Mouse (Mus musculus) heart, embryonic 12.5 days (tissue): ENCODE data around the gene Keap1. TPM values are rescaled to one million over a fixed set of nuclear protein-coding genes. Genes with fewer than 3 reads are reported as not detected.
"Not testable (repeated sequence)": the region's sequence is repeated elsewhere in the genome, so short reads cannot be mapped to it uniquely, and the experiment has no call there.

Experiments
- ATAC-seq: fragments of 200-750 bp; cut with Nextera tagmentation; 2 replicates; pipeline ENCODE4 v1.8.0; 2017; ENCODE audit warnings: moderate TSS enrichment, moderate library complexity; ENCODE audit not compliant: insufficient number of reproducible peaks, low FRiP score
- H3K27ac ChIP-seq: fragments of 300-500 bp; sonication (generic); 2 replicates; pipeline ENCODE4 v1.5.1; 2016; ENCODE audit warnings: mild to moderate bottlenecking, moderate library complexity; ENCODE audit not compliant: poor library complexity, severe bottlenecking
- H3K27me3 ChIP-seq: fragments of 300-500 bp; sonication (generic); replicated peaks from 2 replicates; pipeline ENCODE4 v1.6.1; 2016; ENCODE audit warnings: mild to moderate bottlenecking, moderate library complexity
- H3K36me3 ChIP-seq: fragments of 300-500 bp; sonication (generic); 2 replicates; pipeline ENCODE4 v1.6.1; 2016; ENCODE audit warnings: mild to moderate bottlenecking, moderate library complexity
- H3K4me1 ChIP-seq: fragments of 300-500 bp; sonication (generic); replicated peaks from 2 replicates; pipeline ENCODE4 v1.6.1; 2016; ENCODE audit warnings: mild to moderate bottlenecking
- H3K4me2 ChIP-seq: fragments of 300-500 bp; sonication (generic); 2 replicates; pipeline ENCODE4 v1.6.1; 2016; ENCODE audit warnings: mild to moderate bottlenecking, moderate library complexity
- H3K4me3 ChIP-seq: fragments of 300-500 bp; sonication (generic); 2 replicates; pipeline ENCODE4 v1.5.1; 2016; ENCODE audit warnings: mild to moderate bottlenecking
- H3K9ac ChIP-seq: fragments of 300-500 bp; sonication (generic); 2 replicates; pipeline ENCODE4 v1.6.1; 2016; ENCODE audit warnings: mild to moderate bottlenecking, moderate library complexity
- H3K9me3 ChIP-seq: fragments of 300-500 bp; sonication (generic); replicated peaks from 2 replicates; pipeline ENCODE4 v1.6.1; 2016; ENCODE audit warnings: mild to moderate bottlenecking, moderate library complexity
- WGBS: fragments of 180-500 bp; shearing (Covaris S2); methylation state at CpG from one replicate; pipeline ENCODE4 v1.1.7; 2016; 5-methylcytosine and 5-hydroxymethylcytosine counted together
- polyA plus RNA-seq: library from polyadenylated mRNA; unstranded; fragments of >200 nt; fragmentation: Nextera tagmentation; extraction: Ambion mirVana; gene quantifications from 2 replicates; pipeline ENCODE4 v1.2.1, GENCODE M21; 2016

Gene Keap1
- polyA plus RNA-seq, 1 experiment from 2014 or later: 49.6 TPM

DNA sequence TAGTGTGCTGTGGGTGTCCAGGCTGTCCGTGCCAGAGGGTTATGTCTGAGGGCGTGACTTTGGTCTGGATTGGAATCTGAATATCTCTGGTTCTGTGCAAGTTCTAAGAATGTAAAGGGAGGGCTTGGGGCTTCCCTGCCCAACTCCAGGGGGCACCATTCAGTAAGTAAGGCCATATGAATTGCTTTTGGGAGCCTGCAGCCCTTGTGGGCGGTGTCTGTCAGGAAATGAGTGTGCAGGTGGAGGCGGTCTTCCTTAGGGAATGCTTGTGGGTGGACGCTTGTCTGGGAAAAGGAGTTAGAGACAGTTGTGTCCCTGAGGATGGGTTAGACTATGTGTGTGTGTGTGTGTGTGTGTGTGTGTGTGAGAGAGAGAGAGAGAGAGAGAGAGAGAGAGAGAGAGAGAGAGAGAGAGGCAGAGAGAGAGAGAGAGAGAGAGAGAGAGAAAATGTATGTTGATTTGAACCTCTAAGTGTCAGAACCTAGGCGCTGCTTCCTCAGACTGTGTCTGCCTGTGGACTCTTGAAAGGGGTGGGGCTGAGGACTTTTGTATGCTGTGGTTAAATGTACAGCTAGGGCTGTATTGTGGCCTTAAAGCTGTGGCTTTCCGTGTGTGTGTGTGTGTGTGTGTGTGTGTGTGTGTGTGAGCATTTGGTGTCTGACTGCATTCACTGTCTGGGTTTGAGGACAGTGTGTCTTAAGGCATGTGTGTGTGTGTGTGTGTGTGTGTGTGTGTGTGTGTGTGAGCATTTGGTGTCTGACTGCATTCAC lies 43.2 kb downstream of the Keap1 start:
- not testable (repeated sequence) for H3K4me2 ChIP-seq, ATAC-seq, H3K4me3 ChIP-seq, H3K27me3 ChIP-seq, H3K9ac ChIP-seq, H3K27ac ChIP-seq, H3K9me3 ChIP-seq
- WGBS: 66% methylated on average over 7 of the region's 7 CpGs
- Histone ChIP-seq H3K4me1 (peaks cover 17% of the 10 kb centered on the region), H3K36me3 (peaks cover 33% of the 10 kb centered on the region)

GRCm38 (mm10) chr9:21194787-21195493 lies 44.2 kb downstream of the Keap1 start:
- no peak for ATAC-seq
- Histone ChIP-seq H3K4me1 (peaks cover 21% of the 10 kb centered on the region), H3K9me3 (no peaks in the 10 kb centered on the region), H3K27me3 (no peaks in the 10 kb centered on the region), H3K4me2 (no peak overlapping the region), H3K4me3 (no peak overlapping the region), H3K36me3 (peaks cover 26% of the 10 kb centered on the region), H3K27ac (no peak overlapping the region), H3K9ac (no peak overlapping the region)
- 80% methylated on average over 4 of the region's 4 CpGs for WGBS

GRCm38 (mm10) chr9:21193786-21194185 lies 45.4 kb downstream of the Keap1 start:
- no peak overlapping the region for H3K27ac ChIP-seq
- 88% methylated on average over 3 of the region's 3 CpGs for WGBS
- no peak for ATAC-seq
- H3K4me2 ChIP-seq: no peak overlapping the region
- peaks cover 21% of the 10 kb centered on the region for H3K4me1 ChIP-seq
- H3K9me3 ChIP-seq: no peaks in the 10 kb centered on the region
- peaks cover 22% of the 10 kb centered on the region for H3K36me3 ChIP-seq
- H3K27me3 ChIP-seq: no peaks in the 10 kb centered on the region
- H3K9ac ChIP-seq: no peak overlapping the region
- no peak overlapping the region for H3K4me3 ChIP-seq

DNA sequence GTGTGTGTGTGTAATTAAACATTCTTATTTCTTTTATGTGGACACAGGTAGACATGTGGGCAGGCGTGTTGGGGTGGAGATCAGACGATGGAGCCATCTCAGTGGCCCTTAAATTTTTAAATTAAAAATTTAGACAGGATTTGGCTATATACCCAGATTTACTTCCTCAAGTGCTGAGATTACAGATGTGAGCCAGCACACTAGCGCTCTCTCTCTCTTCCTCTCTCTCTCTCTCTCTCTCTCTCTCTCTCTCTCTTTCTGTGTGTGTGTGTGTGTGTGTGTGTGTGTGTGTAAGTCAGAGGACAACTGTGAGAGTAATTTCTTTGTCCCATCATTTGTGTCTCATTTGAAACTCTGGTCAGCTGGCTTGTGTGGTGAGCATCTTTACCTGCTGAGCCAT lies 48.5 kb downstream of the Keap1 start:
- peaks cover 22% of the 10 kb centered on the region for H3K36me3 ChIP-seq
- no peak overlapping the region for H3K4me3 ChIP-seq
- 0 out of 2 replicates have a peak, but pooled peaks cover 2% of the 10 kb centered on the region for H3K27me3 ChIP-seq
- no peak overlapping the region for H3K27ac ChIP-seq
- H3K4me1 ChIP-seq: peaks cover 14% of the 10 kb centered on the region
- H3K9me3 ChIP-seq: no peaks in the 10 kb centered on the region
- WGBS: 87% methylated on average over 3 of the region's 3 CpGs
- ATAC-seq: no peak
- H3K4me2 ChIP-seq: no peak overlapping the region
- H3K9ac ChIP-seq: no peak overlapping the region

DNA sequence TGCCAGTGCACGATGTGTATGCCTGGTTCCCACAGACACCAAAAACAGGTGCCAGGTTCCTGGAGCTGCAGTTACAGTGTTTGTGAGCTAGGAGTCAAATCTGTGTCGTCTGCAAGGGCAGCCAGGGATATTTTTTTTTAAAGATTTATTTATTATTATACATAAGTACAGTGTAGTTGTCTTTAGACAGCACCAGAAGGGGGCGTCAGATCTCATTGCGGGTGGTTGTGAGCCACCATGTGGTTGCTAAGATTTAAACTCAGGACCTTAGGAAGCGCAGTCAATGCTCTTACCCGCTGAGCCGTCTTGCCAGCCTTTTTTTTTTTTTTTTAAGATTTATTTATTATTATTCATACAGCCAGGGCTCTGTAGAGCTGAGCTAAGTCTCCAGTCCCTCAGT lies 49.3 kb downstream of the Keap1 start:
- 0 out of 2 replicates have a peak, but pooled peaks cover 3% of the 10 kb centered on the region for H3K27me3 ChIP-seq

GRCm38 (mm10) chr9:21185436-21185835 lies 53.7 kb downstream of the Keap1 start:
- H3K27ac ChIP-seq: no peak overlapping the region
- no peaks in the 10 kb centered on the region for H3K9me3 ChIP-seq
- no peak for ATAC-seq
- H3K9ac ChIP-seq: no peak overlapping the region
- no peaks in the 10 kb centered on the region for H3K36me3 ChIP-seq
- H3K4me1 ChIP-seq: peaks cover 51% of the 10 kb centered on the region
- no peak overlapping the region for H3K4me3 ChIP-seq
- 0 out of 2 replicates have a peak, but pooled peaks cover 12% of the 10 kb centered on the region for H3K27me3 ChIP-seq
- no peak overlapping the region for H3K4me2 ChIP-seq
- WGBS: 82% methylated on average over 5 of the region's 5 CpGs

More for the DNA sequence above, 49.3 kb downstream of the Keap1 start:
- H3K4me3 ChIP-seq: no peak overlapping the region
- no peak for ATAC-seq
- no peak overlapping the region for H3K27ac ChIP-seq
- peaks cover 19% of the 10 kb centered on the region for H3K4me1 ChIP-seq
- WGBS: 42% methylated on average over 7 of the region's 7 CpGs
- no peak overlapping the region for H3K4me2 ChIP-seq
- no peaks in the 10 kb centered on the region for H3K9me3 ChIP-seq
- peaks cover 22% of the 10 kb centered on the region for H3K36me3 ChIP-seq
- no peak overlapping the region for H3K9ac ChIP-seq

DNA sequence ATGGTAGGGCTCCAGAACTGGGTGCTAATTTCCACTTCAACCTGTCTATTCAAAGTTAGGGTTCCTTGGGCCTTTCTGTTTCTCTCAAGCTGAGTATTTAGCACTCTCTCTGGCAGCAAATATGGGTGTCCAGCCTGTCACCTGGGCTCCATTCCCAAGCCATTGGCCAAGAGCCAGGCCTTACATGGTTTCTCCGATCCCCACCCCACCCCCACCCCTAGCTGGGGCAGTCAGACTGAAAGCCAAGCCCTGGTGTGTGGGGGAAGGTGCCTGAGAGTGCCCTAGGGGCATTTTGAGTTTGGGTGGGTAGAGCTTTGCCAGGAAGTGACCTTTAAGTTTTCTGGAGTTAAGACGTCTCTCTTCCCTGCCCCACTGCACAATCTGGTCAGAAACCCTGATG lies 54.4 kb downstream of the Keap1 start:
- Histone ChIP-seq H3K4me3 (peak overlapping the region; percentile 57), H3K4me2 (peak overlapping the region; percentile 85), H3K27ac (0 out of 2 replicates have a peak overlapping the region, but pooled peaks have one; percentile 1), H3K4me1 (peaks cover 54% of the 10 kb centered on the region), H3K36me3 (no peaks in the 10 kb centered on the region), H3K9ac (peak overlapping the region; percentile 71; the same call in 1 of the 2 replicates), H3K27me3 (0 out of 2 replicates have a peak, but pooled peaks cover 12% of the 10 kb centered on the region), H3K9me3 (no peaks in the 10 kb centered on the region)
- ATAC-seq: no peak
- WGBS: 43% methylated on average over 2 of the region's 2 CpGs

DNA sequence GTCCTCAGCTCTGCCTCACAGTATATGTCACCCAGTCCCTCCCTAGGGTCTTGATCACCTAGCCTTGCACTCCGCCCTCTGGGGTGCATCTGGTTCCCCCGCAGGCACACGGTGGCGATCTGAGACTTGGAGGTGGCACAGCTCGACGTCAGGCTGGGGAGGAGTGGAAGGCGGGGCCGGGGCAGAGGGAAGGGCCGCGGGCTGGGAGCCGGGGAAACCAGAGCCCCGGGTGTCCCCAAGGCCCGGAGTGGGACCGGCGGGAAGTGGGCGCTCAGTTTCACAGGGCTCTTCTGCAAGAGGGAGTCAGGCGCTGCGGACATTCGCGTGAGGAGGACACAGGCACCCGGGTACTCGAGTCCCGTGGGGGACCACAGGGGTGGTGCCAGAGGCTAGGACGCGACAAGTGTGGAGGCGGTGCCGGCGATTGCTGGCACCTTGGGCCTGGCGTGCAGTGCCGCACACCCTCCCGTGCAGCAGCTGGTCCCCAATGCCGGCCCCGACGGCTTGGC lies 55.2 kb downstream of the Keap1 start:
- peak overlapping the region; percentile 71 for H3K9ac ChIP-seq

GRCm38 (mm10) chr9:21183421-21183820 lies 55.7 kb downstream of the Keap1 start:
- peak overlapping the region; percentile 71; the same call in 1 of the 2 replicates for H3K9ac ChIP-seq

More for the DNA sequence above, 55.2 kb downstream of the Keap1 start:
- 0 out of 2 replicates have a peak, but pooled peaks cover 12% of the 10 kb centered on the region for H3K27me3 ChIP-seq
- peak; percentile 50; the same call in 1 of the 2 replicates for ATAC-seq
- H3K9me3 ChIP-seq: no peaks in the 10 kb centered on the region
- peak overlapping the region; percentile 57 for H3K4me3 ChIP-seq
- H3K36me3 ChIP-seq: no peaks in the 10 kb centered on the region
- WGBS: 5% methylated on average over 34 of the region's 34 CpGs
- peaks cover 54% of the 10 kb centered on the region for H3K4me1 ChIP-seq
- peak overlapping the region; percentile 1; the same call in 1 of the 2 replicates for H3K27ac ChIP-seq
- peak overlapping the region; percentile 85 for H3K4me2 ChIP-seq

GRCm38 (mm10) chr9:21181421-21182220 lies 57.5 kb downstream of the Keap1 start:
- H3K27ac ChIP-seq: no peak overlapping the region
- H3K4me2 ChIP-seq: peak overlapping the region; percentile 71
- H3K4me3 ChIP-seq: peak overlapping the region; percentile 48
- no peaks in the 10 kb centered on the region for H3K36me3 ChIP-seq
- H3K9me3 ChIP-seq: no peaks in the 10 kb centered on the region
- ATAC-seq: 0 out of 2 replicates have a peak, but pooled peaks have one; percentile 34
- H3K9ac ChIP-seq: peak overlapping the region; percentile 55
- peaks cover 54% of the 10 kb centered on the region for H3K4me1 ChIP-seq
- 5% methylated on average over 48 of the region's 48 CpGs for WGBS
- H3K27me3 ChIP-seq: 0 out of 2 replicates have a peak, but pooled peaks cover 12% of the 10 kb centered on the region

More at GRCm38 (mm10) chr9:21183421-21183820, 55.7 kb downstream of the Keap1 start:
- no peaks in the 10 kb centered on the region for H3K36me3 ChIP-seq
- no peak overlapping the region; the same call in 1 of the 2 replicates for H3K27ac ChIP-seq
- WGBS: 74% methylated on average over 6 of the region's 6 CpGs
- H3K4me1 ChIP-seq: peaks cover 54% of the 10 kb centered on the region
- 0 out of 2 replicates have a peak, but pooled peaks cover 12% of the 10 kb centered on the region for H3K27me3 ChIP-seq
- no peaks in the 10 kb centered on the region for H3K9me3 ChIP-seq
- ATAC-seq: no peak
- H3K4me3 ChIP-seq: peak overlapping the region; percentile 57; the same call in 1 of the 2 replicates
- H3K4me2 ChIP-seq: peak overlapping the region; percentile 85
